Mouse (Mus musculus) C2C12 (cell line): ENCODE measurements around the gene Nrxn3. TPM values are rescaled to one million over a fixed set of nuclear protein-coding genes. Genes with fewer than 3 reads are reported as not detected.

Experiments
- H3K27me3 ChIP-seq: one replicate; pipeline ENCODE4 v1.6.1; 2011; ENCODE audit not compliant: control insufficient read depth, insufficient read depth, insufficient read length
- H3K36me3 ChIP-seq: one replicate; pipeline ENCODE4 v1.6.1; 2011; ENCODE audit not compliant: control insufficient read depth, insufficient read depth
- H3K4me3 ChIP-seq: one replicate; pipeline ENCODE4 v1.5.1; 2011; ENCODE audit warnings: mild to moderate bottlenecking, control low read depth; ENCODE audit not compliant: poor library complexity, insufficient read depth, severe bottlenecking
- H3K79me2 ChIP-seq: one replicate; pipeline ENCODE4 v1.6.1; 2011; ENCODE audit not compliant: control insufficient read depth, insufficient read depth
- H3K79me3 ChIP-seq: one replicate; pipeline ENCODE4 v1.6.1; 2011; ENCODE audit warnings: low read depth, control low read depth
- H3ac ChIP-seq: one replicate; pipeline ENCODE3; 2011; ENCODE audit warnings: low read depth; ENCODE audit not compliant: control insufficient read depth, insufficient read length
- CEBPB ChIP-seq: IDR thresholded peaks from one replicate; pipeline ENCODE4 v1.6.1; 2011; ENCODE audit warnings: low read depth, mild to moderate bottlenecking, control low read depth, moderate library complexity
- CTCF ChIP-seq: IDR thresholded peaks from one replicate; pipeline ENCODE4 v1.5.1; 2011; ENCODE audit not compliant: control insufficient read depth, insufficient read depth, insufficient read length
- FOSL1 ChIP-seq: IDR thresholded peaks from one replicate; pipeline ENCODE4 v1.8.0; 2011; ENCODE audit warnings: mild to moderate bottlenecking, low read length; ENCODE audit not compliant: poor library complexity, insufficient read depth, severe bottlenecking
- MAX ChIP-seq: IDR thresholded peaks from one replicate; pipeline ENCODE4 v1.6.1; 2011; ENCODE audit warnings: mild to moderate bottlenecking, control low read depth
- MYOD1 ChIP-seq: IDR thresholded peaks from one replicate; pipeline ENCODE4 v1.6.1; 2011; ENCODE audit warnings: low read depth; ENCODE audit not compliant: control insufficient read depth, insufficient read length
- MYOG ChIP-seq: IDR thresholded peaks from one replicate; pipeline ENCODE4 v1.6.1; 2011; ENCODE audit not compliant: control insufficient read depth, insufficient read length; ENCODE audit errors: extremely low read depth
- USF1 ChIP-seq: IDR thresholded peaks from one replicate; pipeline ENCODE4 v1.6.1; 2011; ENCODE audit warnings: low read depth, mild to moderate bottlenecking, control low read depth, moderate library complexity
- polyA plus RNA-seq: library from polyadenylated mRNA; unstranded; fragments of >200 nt; fragmentation: generic; extraction: Trizol; gene quantifications from one replicate; pipeline ENCODE4 v1.2.1, GENCODE M21; 2012; ENCODE audit warnings: missing spikeins

The Nrxn3 gene
- polyA plus RNA-seq, 1 experiment = 0.01 TPM

DNA sequence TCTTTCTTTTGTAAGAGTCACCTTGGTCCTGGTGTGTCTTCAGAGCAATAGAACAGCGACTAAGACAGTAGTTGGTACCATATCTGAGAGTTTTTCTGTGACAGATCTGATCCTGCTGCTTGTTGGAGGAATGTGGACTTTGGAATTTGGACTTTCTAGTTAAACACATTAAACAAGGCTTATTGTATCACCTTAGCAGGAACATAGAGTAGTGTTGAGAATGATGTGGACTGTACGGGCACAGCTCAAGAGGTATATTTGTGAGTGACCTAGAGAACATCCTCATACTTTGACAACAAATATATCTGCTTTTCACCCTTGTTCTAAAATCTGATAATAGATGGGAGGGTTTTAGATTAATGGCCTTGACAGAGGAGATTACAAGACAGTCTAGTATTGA is 1020.1 kb downstream of the Nrxn3 start:
- H3ac ChIP-seq = no peak overlapping the region
- no peaks in the 10 kb centered on the region for H3K79me3 ChIP-seq
- TF ChIP-seq USF1 (no peak), FOSL1 (no peak), MAX (no peak), CTCF (no peak), MYOD1 (no peak), CEBPB (no peak), MYOG (no peak)
- no peaks in the 10 kb centered on the region for H3K27me3 ChIP-seq
- H3K4me3 ChIP-seq = no peak overlapping the region
- no peaks in the 10 kb centered on the region for H3K36me3 ChIP-seq
- H3K79me2 ChIP-seq = no peaks in the 10 kb centered on the region

DNA sequence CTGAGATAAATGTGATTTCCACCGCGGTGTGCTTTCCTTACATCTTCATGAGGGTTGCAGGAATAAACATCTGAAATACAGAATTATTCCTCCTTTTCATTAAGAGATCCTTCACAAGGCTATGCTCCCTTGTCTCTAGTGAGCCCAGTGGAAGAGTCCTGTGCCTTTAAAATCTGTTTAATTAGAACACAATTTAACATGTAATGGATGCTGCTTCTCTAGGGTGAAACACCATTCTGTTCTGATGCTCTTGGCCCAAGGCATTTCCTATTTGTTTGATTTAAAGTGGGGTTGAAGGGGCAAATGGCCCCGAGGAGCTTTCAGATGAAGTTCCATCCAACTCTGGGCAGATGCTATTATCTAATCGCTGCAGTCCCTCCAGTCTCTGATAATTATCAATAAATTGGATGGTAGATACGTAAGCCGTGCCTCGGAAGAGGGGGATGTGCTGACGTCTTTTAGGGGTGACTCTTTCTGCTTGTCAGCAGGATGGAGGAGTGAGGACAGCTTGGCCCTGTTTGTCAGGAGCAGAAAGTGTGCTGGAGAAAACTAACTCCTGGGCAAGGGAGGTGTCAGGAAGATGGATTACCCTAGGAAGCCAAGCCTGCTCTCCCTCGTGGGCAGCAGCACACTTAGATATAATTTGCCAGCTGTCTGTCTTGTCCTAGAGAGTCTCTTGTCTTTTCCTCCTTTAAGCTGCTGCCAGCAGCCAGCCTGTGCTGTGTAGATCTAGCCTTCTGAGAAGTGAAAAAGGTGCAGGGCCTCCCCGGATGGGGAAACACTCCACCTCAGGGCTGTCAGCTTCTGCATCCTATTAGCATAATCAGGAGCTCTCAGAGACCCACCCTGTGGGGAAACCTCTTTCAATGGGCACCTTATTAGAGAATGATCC is 1041.8 kb downstream of the Nrxn3 start:
- Histone ChIP-seq H3K36me3 (no peaks in the 10 kb centered on the region), H3K27me3 (no peaks in the 10 kb centered on the region), H3ac (no peak overlapping the region), H3K79me3 (no peaks in the 10 kb centered on the region), H3K79me2 (no peaks in the 10 kb centered on the region), H3K4me3 (no peak overlapping the region)
- TF ChIP-seq USF1 (no peak), MYOG (no peak), CEBPB (no peak), MAX (no peak), FOSL1 (no peak), MYOD1 (no peak), CTCF (no peak)

DNA sequence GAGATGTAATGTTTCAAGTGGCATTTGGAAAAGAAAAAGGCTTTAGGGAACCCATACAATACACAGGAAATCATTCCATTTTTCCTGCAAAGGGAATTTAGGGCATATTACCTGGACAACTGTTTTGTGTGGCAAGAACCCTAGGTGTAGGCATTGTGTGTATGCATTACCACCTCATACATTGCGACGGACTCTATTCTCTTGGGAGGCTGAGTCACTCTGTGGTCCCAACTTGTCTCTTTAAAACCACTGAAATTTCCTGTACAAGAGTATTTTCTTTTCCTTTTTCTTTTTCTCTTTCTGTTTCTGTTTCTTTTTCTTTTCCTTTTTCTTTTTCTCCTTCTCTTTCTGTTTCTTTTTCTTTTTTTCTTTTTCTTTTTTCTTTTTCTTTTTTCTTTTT is 1042.5 kb downstream of the Nrxn3 start:
- Histone ChIP-seq H3K27me3 (no peaks in the 10 kb centered on the region), H3ac (no peak overlapping the region), H3K4me3 (no peak overlapping the region), H3K36me3 (no peaks in the 10 kb centered on the region), H3K79me2 (no peaks in the 10 kb centered on the region), H3K79me3 (no peaks in the 10 kb centered on the region)
- TF ChIP-seq CEBPB = no peak

DNA sequence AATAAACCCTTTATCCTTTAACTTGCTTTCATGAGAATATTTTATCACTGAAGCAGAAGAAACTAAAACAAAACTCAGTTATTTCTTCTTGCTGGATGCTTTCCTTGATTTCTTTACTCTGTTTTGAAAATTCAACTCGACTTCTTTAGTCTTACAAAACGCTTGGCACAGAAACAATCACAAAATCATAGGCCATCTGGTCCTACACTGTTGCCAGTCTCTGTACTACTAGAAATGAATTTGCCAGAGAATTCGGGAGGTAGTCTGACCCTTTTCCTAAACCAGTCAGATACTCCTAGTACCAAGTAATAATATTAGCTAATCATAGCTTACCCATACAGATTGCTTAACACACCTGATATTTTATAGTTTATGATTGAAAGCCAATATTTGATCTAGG is 1066.1 kb downstream of the Nrxn3 start:
- Histone ChIP-seq H3ac (no peak overlapping the region), H3K79me3 (no peaks in the 10 kb centered on the region), H3K79me2 (no peaks in the 10 kb centered on the region), H3K36me3 (no peaks in the 10 kb centered on the region), H3K4me3 (no peak overlapping the region), H3K27me3 (no peaks in the 10 kb centered on the region)
- no peak for TF ChIP-seq CEBPB
- TF ChIP-seq MAX = no peak
- no peak for TF ChIP-seq CTCF
- no peak for TF ChIP-seq USF1
- no peak for TF ChIP-seq FOSL1

DNA sequence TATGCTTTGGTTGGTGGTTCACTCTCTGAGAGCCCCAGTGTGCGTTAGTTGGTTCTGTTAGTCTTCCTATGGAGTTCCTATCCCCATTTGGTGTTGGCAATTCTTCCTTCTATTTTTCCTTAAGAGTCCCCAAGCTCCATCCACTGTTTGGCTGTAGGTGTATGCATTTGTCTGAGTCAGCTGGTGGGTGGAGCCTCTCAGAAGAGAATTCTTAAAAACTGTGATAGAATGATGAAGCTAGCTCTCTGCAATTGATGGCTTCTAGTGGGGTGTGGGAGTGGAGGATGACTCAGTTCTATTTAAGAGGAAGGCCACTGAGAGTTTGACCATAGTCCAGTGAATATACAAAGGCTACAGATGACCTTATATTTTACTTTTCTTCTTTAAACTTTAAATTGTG is 1067.3 kb downstream of the Nrxn3 start:
- no peak overlapping the region for H3K4me3 ChIP-seq
- no peaks in the 10 kb centered on the region for H3K27me3 ChIP-seq
- H3K79me2 ChIP-seq = no peaks in the 10 kb centered on the region
- no peaks in the 10 kb centered on the region for H3K36me3 ChIP-seq
- H3K79me3 ChIP-seq = no peaks in the 10 kb centered on the region
- no peak overlapping the region for H3ac ChIP-seq
- TF ChIP-seq FOSL1 (no peak), CEBPB (no peak), MYOD1 (no peak), MYOG (no peak), CTCF (no peak), USF1 (no peak), MAX (no peak)

DNA sequence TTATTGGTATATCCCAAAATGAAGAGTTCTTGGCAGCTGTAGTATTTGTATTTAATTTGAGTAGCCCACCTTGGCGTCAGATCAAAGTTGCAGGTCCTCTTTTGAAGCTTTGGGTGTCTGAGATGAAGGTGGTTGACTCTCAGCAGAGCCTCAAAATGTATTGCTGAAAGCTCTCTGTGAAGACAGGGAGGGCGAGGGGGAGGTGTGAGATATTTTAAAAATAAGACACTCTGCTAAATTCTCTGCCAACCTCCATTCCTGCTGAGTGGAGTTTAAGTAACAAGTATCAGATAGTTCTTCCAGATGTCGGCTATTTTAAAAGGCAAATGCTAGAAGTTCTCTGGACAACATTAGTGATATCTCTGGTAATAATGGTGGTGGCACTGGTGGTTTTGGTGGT is 1069.2 kb downstream of the Nrxn3 start:
- no peaks in the 10 kb centered on the region for H3K79me2 ChIP-seq
- no peak overlapping the region for H3ac ChIP-seq
- TF ChIP-seq FOSL1 = no peak
- no peak overlapping the region for H3K4me3 ChIP-seq
- no peaks in the 10 kb centered on the region for H3K36me3 ChIP-seq
- H3K79me3 ChIP-seq = no peaks in the 10 kb centered on the region
- no peaks in the 10 kb centered on the region for H3K27me3 ChIP-seq
